Mouse (Mus musculus) kidney, postnatal 36 days (tissue): ENCODE measurements at regions not wholly inside any gene's neighbourhood (a gene's known extent, or its start where the extent isn't known, plus 50 kb on each side); places are given as distances from the start of the nearest gene placed in this dataset.
A peak's percentile ranks its signal among the peaks of the same experiment; 100 is the strongest.
"Not testable (repeated sequence)": the region's sequence is repeated elsewhere in the genome, so short reads cannot be mapped to it uniquely, and the experiment has no call there.

Source experiments
- DNase-seq, 2 experiments: peaks; one replicate each; pipeline ENCODE4 v3.0.0; 2021 to 2022; ENCODE audit warnings: mixed read lengths in 2 of 2

GRCm38 (mm10) chr3:98968811-98969210, 75.8 kb upstream of the Hao2 start:
- no peak for DNase-seq

GRCm38 (mm10) chr3:98975777-98976176, 82.7 kb upstream of the Hao2 start:
- DNase-seq: peak; percentile 32 to 75

GRCm38 (mm10) chr3:98982787-98983186, 89.7 kb upstream of the Hao2 start:
- no peak for DNase-seq

- not testable (repeated sequence) for DNase-seq
Measured at GRCm38 (mm10) chr3:98987266-98987665, 94.2 kb upstream of the Hao2 start.

GRCm38 (mm10) chr3:98990801-98991200, 97.8 kb upstream of the Hao2 start:
- DNase-seq: peak; percentile 48

- no peak for DNase-seq
Measured at GRCm38 (mm10) chr3:98991276-98991675, 98.2 kb upstream of the Hao2 start.

GRCm38 (mm10) chr3:98994086-98994485, 101.0 kb upstream of the Hao2 start:
- DNase-seq: no peak

GRCm38 (mm10) chr3:99030636-99031035, 110.2 kb upstream of the Wars2 start:
- DNase-seq: no peak

- DNase-seq: no peak
Measured at GRCm38 (mm10) chr3:99046190-99046589, 94.7 kb upstream of the Wars2 start.

GRCm38 (mm10) chr3:99047156-99047555, 93.7 kb upstream of the Wars2 start:
- no peak for DNase-seq

- DNase-seq: peak; percentile 7 to 56
Measured at GRCm38 (mm10) chr3:99049305-99049704, 91.6 kb upstream of the Wars2 start.

- peak in 1 of 2 experiments; percentile 6 for DNase-seq
Measured at GRCm38 (mm10) chr3:99052176-99052575, 88.7 kb upstream of the Wars2 start.

GRCm38 (mm10) chr3:99067168-99067567, 73.7 kb upstream of the Wars2 start:
- no peak for DNase-seq
